Mouse (Mus musculus) cerebellum, adult 9-10 months (tissue): ENCODE data around the gene AL731706.1.

Experiments
- DNase-seq: peaks from one replicate; pipeline ENCODE4 v3.0.0; 2022

Gene AL731706.1

GRCm38 (mm10) chr2:136834715-136835075, 56.5 kb downstream of the AL731706.1 start:
- DNase-seq: no peak

- no peak for DNase-seq
Measured at GRCm38 (mm10) chr2:136833976-136834714, 57.0 kb downstream of the AL731706.1 start.

DNA sequence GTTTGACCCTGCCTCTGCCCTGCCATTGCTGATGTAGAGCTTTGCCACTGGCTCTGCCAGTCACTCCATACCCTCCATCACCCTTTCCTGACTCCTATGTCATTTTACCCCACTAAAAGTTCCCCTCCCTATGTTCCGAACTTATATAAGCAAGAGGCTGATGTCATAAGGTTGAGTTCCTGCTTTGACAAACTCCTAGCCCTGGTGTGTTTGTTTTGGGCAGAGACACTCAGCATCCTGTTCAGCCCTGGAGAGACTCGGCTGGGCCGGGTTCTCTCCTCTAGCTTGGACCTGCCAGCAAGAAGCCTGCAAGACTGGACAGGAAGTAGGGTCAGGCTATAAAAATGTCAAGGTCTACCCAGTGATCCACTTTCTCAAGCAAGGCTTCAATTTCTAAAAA, 58.3 kb downstream of the AL731706.1 start:
- no peak for DNase-seq
